Mouse (Mus musculus): ENCODE measurements at regions not wholly inside any gene's neighbourhood (a gene's known extent, or its start where the extent isn't known, plus 50 kb on each side); places are given as distances from the start of the nearest gene placed in this dataset.

GRCm38 (mm10) chr15:88535516-88535915 is 64.6 kb upstream of the Zdhhc25 start:
- Histone ChIP-seq H3K27me3 (ENCODE audit: control insufficient read depth in 1 of 2, insufficient read depth in 2 of 2, low read length in 2 of 2) (no peaks in the 10 kb centered on the region), H3K9ac (ENCODE audit: control insufficient read depth, low read depth, low read length, poor library complexity, severe bottlenecking) (no peak overlapping the region), H3K4me1 (ENCODE audit: control insufficient read depth in 1 of 2, insufficient read depth in 2 of 2, low read length in 2 of 2) (no peaks in the 10 kb centered on the region), H3K9me3 (replicated peaks; ENCODE audit: insufficient read depth, low read length) (no peaks in the 10 kb centered on the region), H3K4me3 (ENCODE audit: control insufficient read depth in 1 of 2, insufficient read depth in 1 of 2, low read depth in 2 of 2, low read length in 2 of 2) (no peak overlapping the region), H3K79me2 (ENCODE audit: control insufficient read depth, insufficient read depth, low read length, poor library complexity) (no peaks in the 10 kb centered on the region), H3K27ac (ENCODE audit: control insufficient read depth, low read depth, low read length) (no peak overlapping the region), H3K36me3 (ENCODE audit: control insufficient read depth in 1 of 2, insufficient read depth in 2 of 2, low read length in 2 of 2) (no peaks in the 10 kb centered on the region)
- no peak for TF ChIP-seq POLR2AphosphoS2 (IDR thresholded peaks at IDR 0.05; ENCODE audit: low read length)
- no peak for TF ChIP-seq TCF12 (IDR thresholded peaks at IDR 0.05; ENCODE audit: low read depth, low read length)
- TF ChIP-seq TAL1 (IDR thresholded peaks at IDR 0.05; ENCODE audit: low read length), result no peak
- TF ChIP-seq ETS1 (IDR thresholded peaks at IDR 0.05; ENCODE audit: low read depth, low read length), result no peak
- no peak for TF ChIP-seq GABPA (IDR thresholded peaks at IDR 0.05; ENCODE audit: low read depth, low read length)
- TF ChIP-seq RCOR1 (IDR thresholded peaks at IDR 0.05; ENCODE audit: low read depth, low read length), result no peak
- TF ChIP-seq MAZ (IDR thresholded peaks at IDR 0.05; ENCODE audit: low read depth, low read length), result no peak
- TF ChIP-seq MYB (IDR thresholded peaks at IDR 0.05; ENCODE audit: low read depth, low read length), result no peak
- no peak for TF ChIP-seq USF2 (IDR thresholded peaks at IDR 0.05; ENCODE audit: borderline replicate concordance in 1 of 2, insufficient read depth in 1 of 2, low read depth in 1 of 2, low read length in 2 of 2)
- no peak for TF ChIP-seq TBP (IDR thresholded peaks at IDR 0.05; ENCODE audit: low read depth, low read length)
- no peak for TF ChIP-seq KAT2A (conservative IDR thresholded peaks at IDR 0.05; ENCODE audit: low read depth, low read length)
- no peak for TF ChIP-seq CHD1 (IDR thresholded peaks at IDR 0.05; ENCODE audit: low read depth, low read length)
- no peak for TF ChIP-seq POLR2A (IDR thresholded peaks at IDR 0.05; ENCODE audit: control insufficient read depth in 1 of 2, insufficient read depth in 1 of 2, low read depth in 1 of 2, low read length in 2 of 2, poor library complexity in 1 of 2)
- DNase-seq (ENCODE audit: low read depth, low spot score), result no peak

GRCm38 (mm10) chr15:88537190-88537589 is 62.9 kb upstream of the Zdhhc25 start:
- no peaks in the 10 kb centered on the region for H3K4me1 ChIP-seq (ENCODE audit: control insufficient read depth in 1 of 2, insufficient read depth in 2 of 2, low read length in 2 of 2)
- no peaks in the 10 kb centered on the region for H3K9me3 ChIP-seq (replicated peaks; ENCODE audit: insufficient read depth, low read length)
- H3K27me3 ChIP-seq (ENCODE audit: control insufficient read depth in 1 of 2, insufficient read depth in 2 of 2, low read length in 2 of 2), result no peaks in the 10 kb centered on the region
- no peak overlapping the region for H3K27ac ChIP-seq (ENCODE audit: control insufficient read depth, low read depth, low read length)
- peak; percentile 4 to 35 (median 7); a peak in 3 of 6 replicates for TF ChIP-seq CTCF (IDR thresholded peaks at IDR 0.05 in 2 of 3, conservative IDR thresholded peaks at IDR 0.05 in 1 of 3; ENCODE audit: control insufficient read depth in 1 of 3, insufficient read depth in 1 of 3, low read depth in 2 of 3, low read length in 3 of 3, poor library complexity in 1 of 3, severe bottlenecking in 1 of 3)
- no peak for TF ChIP-seq JUND (IDR thresholded peaks at IDR 0.05; ENCODE audit: low read depth, low read length)
- no peak for TF ChIP-seq ELF1 (IDR thresholded peaks at IDR 0.05; ENCODE audit: low read depth, low read length)
- TF ChIP-seq POLR2A (IDR thresholded peaks at IDR 0.05; ENCODE audit: control insufficient read depth in 1 of 2, insufficient read depth in 1 of 2, low read depth in 1 of 2, low read length in 2 of 2, poor library complexity in 1 of 2), result no peak
- no peak for TF ChIP-seq POLR2AphosphoS2 (IDR thresholded peaks at IDR 0.05; ENCODE audit: low read length)
- TF ChIP-seq CHD2 (IDR thresholded peaks at IDR 0.05; ENCODE audit: low read length), result no peak
- TF ChIP-seq E2F4 (IDR thresholded peaks at IDR 0.05; ENCODE audit: borderline replicate concordance, low read depth, low read length), result no peak
- TF ChIP-seq NELFE (IDR thresholded peaks at IDR 0.05; ENCODE audit: low read depth, low read length), result no peak
- no peaks in the 10 kb centered on the region for H3K79me2 ChIP-seq (ENCODE audit: control insufficient read depth, insufficient read depth, low read length, poor library complexity)
- no peaks in the 10 kb centered on the region for H3K36me3 ChIP-seq (ENCODE audit: control insufficient read depth in 1 of 2, insufficient read depth in 2 of 2, low read length in 2 of 2)
- DNase-seq (ENCODE audit: low read depth, low spot score), result peak; percentile 1
- H3K9ac ChIP-seq (ENCODE audit: control insufficient read depth, low read depth, low read length, poor library complexity, severe bottlenecking), result no peak overlapping the region
- H3K4me3 ChIP-seq (ENCODE audit: control insufficient read depth in 1 of 2, insufficient read depth in 1 of 2, low read depth in 2 of 2, low read length in 2 of 2), result no peak overlapping the region
